Mouse (Mus musculus): ENCODE data around the gene Cdyl.

GRCm38 (mm10) chr13:35737565-35737964, 77.9 kb downstream of the Cdyl start:
- no peak for TF ChIP-seq POLR2A (IDR thresholded peaks at IDR 0.05; ENCODE audit: low read depth, low read length)
- TF ChIP-seq CTCF (IDR thresholded peaks at IDR 0.05; ENCODE audit: extremely low read depth, insufficient read length, insufficient replicate concordance, low read depth, low read length), result no peak
